Mouse (Mus musculus): ENCODE data around the gene Sos1.
"Not testable (repeated sequence)": the region's sequence is repeated elsewhere in the genome, so short reads cannot be mapped to it uniquely, and the experiment has no call there.

Gene Sos1

GRCm38 (mm10) chr17:80420998-80421397, 59.3 kb downstream of the Sos1 start:
- no peak for DNase-seq (ENCODE audit: low spot score in 2 of 2)

DNA sequence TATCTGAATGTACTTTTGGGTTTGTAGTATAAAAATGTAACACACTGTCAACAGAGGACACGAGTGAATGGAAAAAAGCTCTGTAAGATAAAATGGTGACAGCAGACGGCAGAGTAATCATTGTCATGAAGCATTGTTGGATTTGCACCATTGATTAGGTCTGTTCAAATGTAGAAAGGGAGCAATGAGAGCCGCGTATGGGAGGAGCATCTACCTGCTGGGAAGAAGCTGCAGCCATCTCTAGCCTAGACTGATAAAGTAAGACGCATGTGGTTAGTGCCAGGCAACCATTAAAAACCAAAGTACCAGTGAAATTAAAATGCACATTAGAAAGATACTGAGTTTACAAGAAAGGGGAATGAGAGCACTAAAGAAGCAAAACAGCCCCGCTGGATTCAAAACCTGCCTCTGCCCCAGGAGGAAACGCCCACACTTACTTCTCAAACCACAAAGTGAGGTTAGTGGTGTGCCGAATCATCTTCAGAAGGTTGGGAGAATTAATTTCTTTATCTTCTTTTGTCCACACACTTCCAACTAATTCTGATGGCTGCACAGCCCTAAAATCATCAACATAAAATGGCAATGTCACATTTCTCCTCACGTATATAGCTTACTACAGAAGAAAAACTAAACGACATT, 61.6 kb downstream of the Sos1 start:
- DNase-seq (ENCODE audit: low spot score in 2 of 2): no peak

GRCm38 (mm10) chr17:80411182-80411581, 69.1 kb downstream of the Sos1 start:
- DNase-seq (ENCODE audit: low spot score in 2 of 2): no peak

DNA sequence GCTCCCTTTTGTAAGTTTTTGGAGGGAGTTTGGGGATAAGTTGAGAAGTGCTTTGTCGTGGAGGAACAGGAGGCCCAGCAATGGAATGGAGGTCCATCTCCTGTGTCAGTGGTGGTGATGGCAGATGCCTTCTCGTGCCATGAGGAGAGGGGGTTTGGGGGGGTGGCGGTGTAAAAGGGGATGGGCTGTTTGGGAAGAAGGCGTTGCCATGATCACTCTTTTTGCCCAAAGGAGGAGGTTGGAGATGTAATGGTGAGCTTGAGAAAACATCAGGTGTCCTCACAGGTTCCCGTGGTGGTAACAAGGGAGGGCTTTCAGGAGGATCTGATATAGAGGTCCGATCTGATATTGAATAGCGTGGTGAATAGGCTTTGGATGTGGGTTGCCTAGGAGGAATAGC, 82.0 kb downstream of the Sos1 start:
- no peak for DNase-seq (ENCODE audit: low spot score in 2 of 2)

DNA sequence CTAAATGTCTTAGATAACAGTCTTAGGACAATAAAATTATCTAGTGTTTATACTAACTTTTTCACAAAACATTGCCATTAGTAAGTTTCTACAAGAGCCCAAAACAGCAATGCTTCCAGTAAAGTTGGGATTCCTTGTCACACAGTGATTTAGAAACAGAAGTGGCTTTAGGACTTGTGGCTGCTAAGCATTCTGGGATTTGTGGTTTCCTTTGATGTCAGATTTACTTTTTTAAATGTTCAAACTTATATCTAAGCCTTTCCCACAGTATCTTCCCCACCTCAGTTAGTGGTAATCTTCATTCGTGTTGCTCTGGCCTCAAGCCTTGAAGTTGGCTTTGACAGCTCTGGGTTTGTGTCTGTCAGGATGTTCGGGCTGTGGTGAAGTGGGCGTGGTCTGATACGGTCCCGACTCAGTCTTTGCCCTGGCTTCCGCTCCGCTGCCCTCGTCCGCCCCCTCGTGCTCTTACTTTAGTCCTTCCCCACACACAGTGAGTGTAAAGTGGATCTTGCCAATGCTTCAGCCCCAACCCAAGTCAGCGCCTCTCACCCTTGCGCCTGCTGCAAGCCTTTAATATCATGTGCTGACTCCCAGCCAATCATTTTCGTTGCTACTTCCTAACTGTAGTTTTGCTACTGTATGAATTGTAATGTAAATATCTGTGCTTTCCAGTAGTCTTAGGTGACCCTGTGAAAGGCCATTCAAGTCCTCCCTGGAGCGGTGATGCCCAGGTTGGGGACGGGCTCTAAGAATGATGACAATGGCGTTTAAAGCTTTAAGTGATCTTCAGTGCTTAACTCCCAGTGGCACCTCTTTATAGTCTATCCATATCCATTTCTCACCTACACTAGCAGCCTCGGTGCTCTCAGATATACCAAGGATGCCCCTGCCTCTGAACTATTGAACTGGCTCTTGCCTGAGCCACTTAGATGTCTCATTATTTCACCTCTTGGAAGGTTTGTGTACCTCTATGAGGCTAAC, 88.5 kb downstream of the Sos1 start:
- peak; percentile 6 to 20 for DNase-seq (ENCODE audit: low spot score in 2 of 2)

DNA sequence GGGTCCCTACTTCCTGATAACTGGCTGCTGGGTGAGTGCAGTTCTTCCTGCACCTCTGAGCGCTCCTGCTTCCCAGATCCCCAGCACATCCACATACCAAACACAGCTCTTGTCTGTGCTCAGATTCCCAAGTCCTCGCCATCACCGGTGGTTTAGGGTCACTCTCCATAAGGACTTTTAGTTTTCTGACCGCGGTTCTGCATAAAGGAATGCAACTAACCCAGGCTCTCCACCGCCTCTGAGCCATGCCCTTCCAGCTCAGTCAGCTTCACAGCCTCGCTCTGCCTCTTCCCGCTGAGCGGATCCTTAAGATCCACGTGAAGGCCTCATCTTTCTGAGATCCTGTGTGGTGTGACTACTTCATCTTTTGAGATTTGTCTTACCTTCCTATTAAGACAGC, 90.2 kb downstream of the Sos1 start:
- DNase-seq (ENCODE audit: low spot score in 2 of 2): no peak

- DNase-seq (ENCODE audit: low spot score in 2 of 2): no peak
These were observed 94.6 kb downstream of the Sos1 start for GRCm38 (mm10) chr17:80385671-80386070.

DNA sequence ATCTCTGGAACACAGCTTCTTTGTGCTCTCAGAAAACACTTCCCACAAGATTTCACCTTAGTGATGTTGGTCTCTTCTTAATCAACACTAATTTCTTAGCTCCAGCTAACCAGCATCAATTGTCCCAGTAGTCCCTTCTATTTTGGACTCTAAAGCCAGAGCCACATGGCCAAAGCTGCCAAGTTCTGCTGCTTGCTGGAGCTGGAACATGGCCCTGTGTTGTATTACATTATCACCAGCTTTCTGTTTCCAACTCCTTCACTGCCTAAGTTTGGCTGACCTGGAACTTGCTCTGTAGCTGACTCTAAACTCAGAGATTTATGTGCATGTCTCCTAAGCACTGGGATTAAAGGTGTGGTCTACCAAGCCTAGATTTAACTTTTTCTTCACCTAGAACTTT, 101.9 kb downstream of the Sos1 start:
- DNase-seq (ENCODE audit: low spot score in 2 of 2): not testable (repeated sequence)

DNA sequence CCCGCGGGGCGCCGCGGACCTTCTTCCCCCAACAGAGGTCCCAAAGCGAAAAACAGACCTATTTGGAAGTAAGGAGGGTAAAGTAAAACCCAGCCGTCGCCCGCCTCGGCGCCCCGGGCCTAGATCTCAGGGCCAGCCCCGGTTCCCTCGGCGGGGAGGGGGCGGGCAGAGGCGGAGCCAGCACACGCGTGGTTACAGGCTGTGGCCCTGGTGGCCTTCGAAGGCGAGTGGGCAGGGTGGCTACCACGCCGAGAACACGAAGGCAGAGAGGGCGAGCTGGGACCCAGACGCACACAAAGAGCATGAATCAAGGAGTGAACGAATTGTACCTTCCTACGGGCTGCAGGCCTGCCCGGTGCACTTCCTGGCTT, 106.5 kb downstream of the Sos1 start:
- peak in 1 of 2 experiments; percentile 5 for DNase-seq (ENCODE audit: low spot score in 2 of 2)

- DNase-seq (ENCODE audit: low spot score in 2 of 2): peak; percentile 78 to 81
These were observed 107.1 kb downstream of the Sos1 start, which contains the start of gene Gm10190 for GRCm38 (mm10) chr17:80372989-80373725. Gene Gm10190, minus strand, starts transcription at chr17:80373541.

GRCm38 (mm10) chr17:80368606-80369005, 111.6 kb downstream of the Sos1 start:
- DNase-seq (ENCODE audit: low spot score in 2 of 2): no peak

DNA sequence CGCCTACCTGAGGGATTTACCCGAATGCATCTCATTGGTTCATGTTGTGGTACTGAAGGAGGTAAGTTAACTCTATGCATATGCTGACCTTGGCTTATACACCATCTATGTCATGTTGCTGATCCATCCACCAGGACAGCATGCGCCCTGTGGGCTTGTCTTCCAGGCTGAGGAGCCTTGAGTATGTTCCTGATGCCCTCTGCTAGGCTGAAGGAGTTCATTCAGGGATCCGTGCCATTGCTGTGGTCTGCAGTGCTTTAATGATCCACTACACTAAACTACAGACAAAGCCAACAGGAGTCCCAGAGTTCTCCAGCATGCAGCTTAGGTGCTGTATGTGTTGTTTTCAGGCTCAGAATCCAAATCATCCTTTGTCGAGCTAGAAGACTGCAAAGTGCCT, 113.0 kb downstream of the Sos1 start:
- no peak for DNase-seq (ENCODE audit: low spot score in 2 of 2)

- DNase-seq (ENCODE audit: low spot score in 2 of 2): no peak
These were observed 120.0 kb downstream of the Sos1 start for GRCm38 (mm10) chr17:80360245-80360644.

DNA sequence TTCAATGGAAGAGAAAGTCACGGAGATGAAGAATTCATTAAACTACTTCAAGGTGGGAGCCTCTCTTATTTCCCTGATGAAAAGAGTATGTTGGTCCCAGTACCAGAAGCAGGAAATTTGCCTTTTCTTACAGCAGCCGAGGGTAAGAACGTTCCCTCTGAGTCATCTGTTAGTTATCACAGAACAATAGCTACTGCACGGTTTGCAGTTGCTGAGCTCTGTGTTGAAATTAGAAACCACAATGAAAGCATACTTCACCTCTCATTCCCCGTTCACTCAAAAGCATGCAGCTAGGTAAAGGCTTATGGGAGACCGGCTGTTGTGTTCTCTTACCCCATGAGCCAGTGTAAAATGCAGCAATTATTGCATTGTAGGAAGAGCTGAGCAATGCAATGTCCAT, 133.0 kb downstream of the Sos1 start:
- no peak for DNase-seq (ENCODE audit: low spot score in 2 of 2)

DNA sequence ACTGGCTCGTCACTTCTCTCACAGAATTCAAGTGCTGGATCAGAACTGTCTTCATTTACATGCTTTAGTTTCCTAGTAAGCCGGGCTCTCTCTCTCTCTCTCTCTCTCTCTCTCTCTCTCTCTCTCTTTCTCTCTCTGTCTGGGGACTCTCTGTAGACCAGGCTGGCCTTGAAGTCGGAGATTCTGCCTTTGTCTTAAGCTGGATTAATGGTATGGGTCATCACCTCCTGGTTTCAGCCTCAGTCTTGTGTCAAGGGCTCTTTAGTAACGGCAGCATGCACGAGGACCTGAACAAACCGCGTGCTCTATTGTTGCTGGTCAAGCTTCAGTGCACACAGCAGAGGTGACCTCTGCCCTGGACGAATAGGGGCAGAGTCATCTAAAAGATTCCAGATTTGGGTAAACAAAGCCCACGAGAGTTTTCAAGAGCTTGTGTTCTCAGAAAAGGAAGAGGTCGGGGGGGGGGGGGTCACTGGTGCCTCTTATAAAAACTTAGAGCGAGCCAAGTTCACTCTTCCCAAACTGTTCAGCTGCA, 133.6 kb downstream of the Sos1 start:
- DNase-seq (ENCODE audit: low spot score in 2 of 2): no peak

- DNase-seq (ENCODE audit: low spot score in 2 of 2): no peak
These were observed 135.0 kb downstream of the Sos1 start for GRCm38 (mm10) chr17:80345277-80345676.

Measured in urinary bladder, adult 18-20 months (tissue).